Mouse (Mus musculus) liver, postnatal 0 days (tissue): ENCODE results near the gene Rprml. TPM values are rescaled to one million over a fixed set of nuclear protein-coding genes. Genes with fewer than 3 reads are reported as not detected.

Experiments used
- ATAC-seq: fragments of 200-750 bp; cut with Nextera tagmentation; 2 replicates; pipeline ENCODE4 v1.8.0; 2017; ENCODE audit warnings: mild to moderate bottlenecking, moderate library complexity
- DNase-seq: peaks from one replicate; pipeline ENCODE4 v3.0.0-alpha.2; 2016
- H3K27ac ChIP-seq: fragments of 300-500 bp; sonication (generic); 2 replicates; pipeline ENCODE4 v1.5.1; 2014; ENCODE audit warnings: antibody characterized with exemption, moderate library complexity, mild to moderate bottlenecking, low read depth
- H3K27me3 ChIP-seq: fragments of 300-500 bp; sonication (generic); 2 replicates; pipeline ENCODE4 v1.6.1; 2014; ENCODE audit warnings: low read length, control low read depth, mixed read lengths; ENCODE audit not compliant: insufficient read depth
- H3K36me3 ChIP-seq: fragments of 300-500 bp; sonication (generic); replicated peaks from 2 replicates; pipeline ENCODE4 v1.6.1; 2014; ENCODE audit warnings: mild to moderate bottlenecking, control low read depth, low read length, moderate library complexity, mixed read lengths; ENCODE audit not compliant: insufficient read depth
- H3K4me1 ChIP-seq: fragments of 300-500 bp; sonication (generic); 2 replicates; pipeline ENCODE4 v1.6.1; 2014; ENCODE audit warnings: antibody characterized with exemption, mild to moderate bottlenecking, control low read depth; ENCODE audit not compliant: insufficient read depth
- H3K4me2 ChIP-seq: fragments of 300-500 bp; sonication (generic); 2 replicates; pipeline ENCODE4 v1.6.1; 2014; ENCODE audit warnings: low read depth, mild to moderate bottlenecking, low read length, moderate library complexity, mixed read lengths
- H3K4me3 ChIP-seq: fragments of 300-500 bp; sonication (generic); 2 replicates; pipeline ENCODE4 v1.5.1; 2014; ENCODE audit warnings: low read depth, low read length
- H3K9ac ChIP-seq: fragments of 300-500 bp; sonication (generic); replicated peaks from 2 replicates; pipeline ENCODE4 v1.6.1; 2014; ENCODE audit warnings: mild to moderate bottlenecking, moderate library complexity
- H3K9me3 ChIP-seq: fragments of 300-500 bp; sonication (generic); 2 replicates; pipeline ENCODE4 v1.6.1; 2016; ENCODE audit warnings: mild to moderate bottlenecking, control low read depth, low read length, mixed read lengths
- CTCF ChIP-seq: sonication (generic); IDR thresholded peaks from 2 replicates; pipeline ENCODE4 v1.5.1; 2016; ENCODE audit warnings: antibody characterized with exemption, low read depth
- EP300 ChIP-seq: IDR thresholded peaks from 2 replicates; pipeline ENCODE4 v1.6.1; 2016; ENCODE audit warnings: antibody characterized with exemption, low read depth, mild to moderate bottlenecking
- WGBS: fragments of 180-500 bp; shearing (Covaris S2); extraction: QIAGEN DNeasy Blood & Tissue Kit; methylation state at CpG from one replicate; pipeline ENCODE4 v1.1.7; 2014; ENCODE audit not compliant: insufficient replicate concordance; 5-methylcytosine and 5-hydroxymethylcytosine counted together
- polyA plus RNA-seq: library from polyadenylated mRNA; unstranded; fragments of >200 nt; fragmentation: Nextera tagmentation; extraction: Ambion mirVana; gene quantifications from 2 replicates; pipeline ENCODE4 v1.2.1, GENCODE M21; 2015

The Rprml gene
- polyA plus RNA-seq: not detected in 2 replicates

- Histone ChIP-seq H3K36me3 (no peaks in the 10 kb centered on the region), H3K27me3 (peaks cover 61% of the 10 kb centered on the region), H3K4me1 (no peaks in the 10 kb centered on the region), H3K4me3 (0 out of 2 replicates have a peak within 1 kb of the TSS, but pooled peaks have one; percentile 19), H3K9me3 (no peaks in the 10 kb centered on the region), H3K4me2 (peak within 1 kb of the TSS; percentile 44; the same call in 1 of the 2 replicates), H3K9ac (no peak within 1 kb of the TSS), H3K27ac (no peak within 1 kb of the TSS)
- no peak for DNase-seq
- TF ChIP-seq EP300: no peak
- TF ChIP-seq CTCF: no peak
- ATAC-seq: no peak
- WGBS: 1% methylated on average over 59 of the region's 71 CpGs
Observed at GRCm38 (mm10) chr11:103649301-103649982, at the start of gene Rprml. Rprml (plus strand) TSS chr11:103649570.

GRCm38 (mm10) chr11:103606611-103607010, 42.8 kb upstream of the Rprml start:
- Histone ChIP-seq H3K4me3 (no peak overlapping the region), H3K27me3 (no peaks in the 10 kb centered on the region), H3K9ac (no peak overlapping the region), H3K4me1 (no peaks in the 10 kb centered on the region), H3K36me3 (no peaks in the 10 kb centered on the region), H3K27ac (no peak overlapping the region), H3K4me2 (no peak overlapping the region), H3K9me3 (no peaks in the 10 kb centered on the region)
- 31% methylated on average over 5 of the region's 5 CpGs for WGBS
- TF ChIP-seq CTCF (no peak), EP300 (no peak)
- DNase-seq (no peak), ATAC-seq (no peak)

GRCm38 (mm10) chr11:103610772-103611171, 38.6 kb upstream of the Rprml start:
- ATAC-seq (no peak), DNase-seq (no peak)
- WGBS: 87% methylated on average over 2 of the region's 2 CpGs
- Histone ChIP-seq H3K4me3 (no peak overlapping the region), H3K36me3 (no peaks in the 10 kb centered on the region), H3K9me3 (no peaks in the 10 kb centered on the region), H3K9ac (no peak overlapping the region), H3K27ac (no peak overlapping the region), H3K4me2 (no peak overlapping the region), H3K4me1 (no peaks in the 10 kb centered on the region), H3K27me3 (no peaks in the 10 kb centered on the region)
- TF ChIP-seq CTCF: no peak
- no peak for TF ChIP-seq EP300

GRCm38 (mm10) chr11:103621040-103621439, 28.3 kb upstream of the Rprml start, which contains the start of gene Gm884:
Gm884 (minus strand) TSS chr11:103621140.
- no peaks in the 10 kb centered on the region for H3K9me3 ChIP-seq
- no peak within 1 kb of the TSS for H3K9ac ChIP-seq
- TF ChIP-seq CTCF (no peak), EP300 (no peak)
- H3K27me3 ChIP-seq: no peaks in the 10 kb centered on the region
- H3K4me1 ChIP-seq: no peaks in the 10 kb centered on the region
- WGBS: 73% methylated on average over 9 of the region's 9 CpGs
- no peak within 1 kb of the TSS for H3K27ac ChIP-seq
- ATAC-seq (no peak), DNase-seq (no peak)
- no peak within 1 kb of the TSS for H3K4me2 ChIP-seq
- H3K4me3 ChIP-seq: no peak within 1 kb of the TSS
- H3K36me3 ChIP-seq: no peaks in the 10 kb centered on the region

GRCm38 (mm10) chr11:103627453-103627852, 21.9 kb upstream of the Rprml start:
- Histone ChIP-seq H3K4me1 (no peaks in the 10 kb centered on the region), H3K27ac (no peak overlapping the region), H3K27me3 (no peaks in the 10 kb centered on the region), H3K9me3 (no peaks in the 10 kb centered on the region), H3K9ac (no peak overlapping the region), H3K4me2 (no peak overlapping the region), H3K4me3 (no peak overlapping the region), H3K36me3 (no peaks in the 10 kb centered on the region)
- TF ChIP-seq CTCF: no peak
- no peak for TF ChIP-seq EP300
- no peak for DNase-seq
- WGBS: 80% methylated on average over 23 of the region's 23 CpGs
- no peak for ATAC-seq

GRCm38 (mm10) chr11:103634806-103635205, 14.6 kb upstream of the Rprml start:
- TF ChIP-seq EP300: no peak
- TF ChIP-seq CTCF: no peak
- DNase-seq: no peak
- Histone ChIP-seq H3K4me1 (no peaks in the 10 kb centered on the region), H3K27me3 (0 out of 2 replicates have a peak, but pooled peaks cover 7% of the 10 kb centered on the region), H3K4me2 (no peak overlapping the region), H3K9ac (no peak overlapping the region), H3K36me3 (no peaks in the 10 kb centered on the region), H3K4me3 (no peak overlapping the region), H3K27ac (no peak overlapping the region), H3K9me3 (no peaks in the 10 kb centered on the region)
- WGBS: 78% methylated on average over 7 of the region's 7 CpGs
- no peak for ATAC-seq
